Mouse (Mus musculus) heart, adult 2 months (tissue): ENCODE data around the gene Ppm1f. TPM values are rescaled to one million over a fixed set of nuclear protein-coding genes. Genes with fewer than 3 reads are reported as not detected.

Experiments
- DNase-seq, 2 experiments: peaks; one replicate each; pipeline ENCODE4 v3.0.0; 2021
- H3K27ac ChIP-seq: fragments of 200-600 bp; 2 replicates; pipeline ENCODE4 v1.8.1; 2022
- H3K27me3 ChIP-seq: fragments of 200-500 bp; 2 replicates; pipeline ENCODE4 v1.6.1; 2012; ENCODE audit warnings: mild to moderate bottlenecking, low read length, inconsistent platforms, mixed read lengths; ENCODE audit not compliant: control insufficient read depth, insufficient read depth
- H3K36me3 ChIP-seq: fragments of 200-500 bp; 2 replicates; pipeline ENCODE4 v1.6.1; 2012; ENCODE audit warnings: low read length, inconsistent platforms; ENCODE audit not compliant: control insufficient read depth, insufficient read depth
- H3K4me1 ChIP-seq: fragments of 200-500 bp; 2 replicates; pipeline ENCODE4 v1.6.1; 2011; ENCODE audit warnings: low read length; ENCODE audit not compliant: control insufficient read depth, insufficient read depth
- H3K4me3 ChIP-seq: fragments of 200-600 bp; 2 replicates; pipeline ENCODE4 v1.8.1; 2022
- H3K79me2 ChIP-seq: fragments of 200-500 bp; replicated peaks from 2 replicates; pipeline ENCODE4 v1.6.1; 2012; ENCODE audit warnings: mild to moderate bottlenecking, inconsistent platforms, low read length, moderate library complexity, mixed read lengths; ENCODE audit not compliant: control insufficient read depth, insufficient read depth
- H3K9ac ChIP-seq: fragments of 200-500 bp; 2 replicates; pipeline ENCODE4 v1.6.1; 2012; ENCODE audit warnings: low read depth, mild to moderate bottlenecking, control low read depth, inconsistent platforms, low read length, mixed read lengths
- CTCF ChIP-seq: fragments of 200-600 bp; IDR thresholded peaks from 2 replicates; pipeline ENCODE4 v1.8.1; 2022; ENCODE audit warnings: antibody characterized with exemption, mild to moderate bottlenecking, moderate library complexity
- EP300 ChIP-seq: fragments of 200-500 bp; IDR thresholded peaks from 2 replicates; pipeline ENCODE4 v1.6.1; 2011; ENCODE audit warnings: low read depth, low read length, control low read depth; ENCODE audit not compliant: insufficient read depth
- POLR2A ChIP-seq: fragments of 200-500 bp; IDR thresholded peaks from 2 replicates; pipeline ENCODE4 v1.6.1; 2011; ENCODE audit warnings: mild to moderate bottlenecking, low read depth, low read length, control low read depth; ENCODE audit not compliant: insufficient read depth
- WGBS: fragments of 180-500 bp; shearing (Covaris S2); methylation state at CpG from one replicate; pipeline ENCODE4 v1.1.7; 2018; 5-methylcytosine and 5-hydroxymethylcytosine counted together
- intact Hi-C: fragments of 180-260 bp; cut with DNase I; formaldehyde crosslinking; loops from one replicate; pipeline ENCODE4 v1.15.1; 2025
- polyA plus RNA-seq: library from polyadenylated mRNA; depleted of rRNA; stranded (reverse); fragments of >200 nt; gene quantifications from 2 replicates; pipeline ENCODE4 v1.2.3, GENCODE M21; 2012; rRNA removed
- total RNA-seq, 2 experiments: library from RNA; stranded (reverse); gene quantifications; 2 replicates each; pipeline ENCODE4 v1.2.3; 2021

The Ppm1f gene
- total and polyA plus RNA-seq, 3 experiments: 15.6 to 24.6 (median 20.9) TPM

DNA sequence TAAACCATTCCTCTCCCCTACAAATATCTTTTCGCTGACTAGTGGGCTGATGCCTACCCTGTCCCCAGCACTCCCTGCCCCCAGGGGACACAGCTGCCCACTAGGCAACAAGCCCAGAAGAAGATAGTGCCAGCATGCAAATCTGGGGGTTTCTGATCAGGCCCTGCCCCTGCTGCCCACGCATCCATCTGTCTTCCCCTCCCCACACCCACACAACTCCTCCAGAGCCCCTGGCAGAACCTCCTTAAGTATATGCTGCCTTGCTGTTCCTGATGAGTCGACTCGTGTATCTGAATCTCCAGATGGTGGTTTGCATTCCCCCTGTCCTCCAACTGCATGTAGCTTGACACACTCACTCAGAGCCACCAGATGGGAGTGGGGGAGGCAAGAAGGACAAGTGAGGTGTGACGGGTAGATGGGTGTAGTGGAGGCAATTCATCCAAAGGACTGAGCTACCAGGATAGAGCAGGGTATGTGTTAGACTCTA is 34.6 kb downstream of the Ppm1f start:
- intact Hi-C loops: no loop called here
- WGBS: 59% methylated on average over 5 of the region's 5 CpGs
- TF ChIP-seq POLR2A: no peak
- no peak overlapping the region for H3K27ac ChIP-seq
- no peaks in the 10 kb centered on the region for H3K79me2 ChIP-seq
- H3K27me3 ChIP-seq: no peaks in the 10 kb centered on the region
- no peaks in the 10 kb centered on the region for H3K36me3 ChIP-seq
- no peaks in the 10 kb centered on the region for H3K4me1 ChIP-seq
- DNase-seq: no peak
- H3K9ac ChIP-seq: no peak overlapping the region
- H3K4me3 ChIP-seq: no peak overlapping the region

DNA sequence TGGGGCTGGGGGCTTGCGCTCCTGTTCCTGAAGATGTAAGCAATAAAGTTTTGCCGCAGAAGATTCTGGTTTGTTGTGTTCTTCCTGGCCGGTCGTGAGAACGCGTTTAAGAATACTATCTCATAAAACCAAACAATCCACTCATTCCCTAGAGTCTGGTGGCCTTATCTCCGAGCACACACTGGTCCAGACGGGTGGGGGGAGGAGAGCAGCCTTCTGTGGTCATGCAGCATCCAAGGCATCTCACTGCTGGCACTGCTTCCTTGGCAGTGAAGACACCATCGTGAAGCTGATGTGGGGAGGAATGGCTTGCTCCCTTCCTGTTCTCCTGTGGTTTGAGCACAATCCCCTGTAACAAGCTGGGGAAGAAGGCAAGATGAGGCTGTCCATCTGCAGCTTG is 43.3 kb downstream of the Ppm1f start:
- Histone ChIP-seq H3K4me3 (no peak overlapping the region), H3K79me2 (no peaks in the 10 kb centered on the region), H3K9ac (no peak overlapping the region), H3K27me3 (no peaks in the 10 kb centered on the region), H3K36me3 (no peaks in the 10 kb centered on the region), H3K27ac (no peak overlapping the region), H3K4me1 (no peaks in the 10 kb centered on the region)
- 77% methylated on average over 9 of the region's 9 CpGs for WGBS
- TF ChIP-seq EP300 (no peak), CTCF (no peak), POLR2A (no peak)
- DNase-seq: no peak
- intact Hi-C loops: no loop called here

DNA sequence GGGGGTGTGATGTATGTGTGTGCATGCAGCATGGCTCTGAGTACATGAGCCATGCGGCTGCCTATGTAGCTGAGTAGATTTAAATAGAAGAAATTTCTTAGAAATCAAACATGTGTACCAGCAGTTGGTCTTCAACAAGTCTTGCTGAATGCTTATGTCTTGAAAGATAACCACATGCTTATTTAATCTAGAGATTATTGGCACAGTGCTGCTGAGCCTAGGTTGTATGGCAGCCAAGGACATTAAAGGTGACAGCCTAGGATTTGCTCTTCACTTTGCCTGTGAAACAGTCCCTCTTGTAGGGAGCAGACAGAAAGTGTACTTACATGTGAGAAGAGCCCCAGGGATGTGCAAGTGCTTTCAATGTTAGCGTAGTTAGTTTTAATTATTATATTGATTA is 44.8 kb downstream of the Ppm1f start:
- intact Hi-C loops: no loop called here
- H3K4me1 ChIP-seq: no peaks in the 10 kb centered on the region
- H3K79me2 ChIP-seq: no peaks in the 10 kb centered on the region
- no peaks in the 10 kb centered on the region for H3K36me3 ChIP-seq
- no peak overlapping the region for H3K4me3 ChIP-seq
- WGBS: 91% methylated on average over 2 of the region's 2 CpGs
- TF ChIP-seq CTCF (no peak), EP300 (no peak), POLR2A (no peak)
- H3K27ac ChIP-seq: no peak overlapping the region
- no peak for DNase-seq
- H3K9ac ChIP-seq: no peak overlapping the region
- no peaks in the 10 kb centered on the region for H3K27me3 ChIP-seq

DNA sequence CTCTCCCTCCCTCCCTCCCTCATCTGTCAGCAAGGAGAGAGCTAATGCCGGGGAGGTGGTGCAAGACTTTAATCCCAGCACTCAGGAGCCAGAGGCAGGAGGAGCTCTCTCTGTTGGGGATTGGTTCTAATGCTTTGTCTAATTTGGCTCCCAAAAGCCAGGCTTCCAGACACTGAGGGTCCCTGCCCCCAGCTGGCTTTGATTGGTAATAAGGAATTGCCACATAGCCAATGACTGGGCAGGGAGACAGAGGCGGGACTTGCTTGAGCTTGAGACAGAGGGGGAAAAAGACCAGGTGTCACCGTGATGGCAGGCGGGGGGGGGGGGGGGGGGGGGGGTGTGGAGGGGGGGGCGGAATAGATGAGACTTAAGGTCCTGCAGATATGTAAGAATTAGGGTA is 62.3 kb downstream of the Ppm1f start:
- H3K79me2 ChIP-seq: no peaks in the 10 kb centered on the region
- TF ChIP-seq POLR2A (no peak), EP300 (no peak), CTCF (no peak)
- no peaks in the 10 kb centered on the region for H3K4me1 ChIP-seq
- intact Hi-C loops: no loop called here
- no peaks in the 10 kb centered on the region for H3K27me3 ChIP-seq
- 39% methylated on average over 2 of the region's 5 CpGs for WGBS
- H3K27ac ChIP-seq: no peak overlapping the region
- H3K36me3 ChIP-seq: no peaks in the 10 kb centered on the region
- H3K4me3 ChIP-seq: no peak overlapping the region
- no peak for DNase-seq
- H3K9ac ChIP-seq: no peak overlapping the region

GRCm38 (mm10) chr16:16959907-16960306 is 63.6 kb downstream of the Ppm1f start:
- Histone ChIP-seq H3K4me1 (no peaks in the 10 kb centered on the region), H3K4me3 (no peak overlapping the region), H3K27me3 (no peaks in the 10 kb centered on the region), H3K27ac (no peak overlapping the region), H3K36me3 (no peaks in the 10 kb centered on the region), H3K79me2 (no peaks in the 10 kb centered on the region), H3K9ac (no peak overlapping the region)
- intact Hi-C loops: no loop called here
- TF ChIP-seq POLR2A: no peak
- no peak for TF ChIP-seq EP300
- TF ChIP-seq CTCF: no peak
- WGBS: 86% methylated on average over 6 of the region's 6 CpGs
- DNase-seq: no peak

DNA sequence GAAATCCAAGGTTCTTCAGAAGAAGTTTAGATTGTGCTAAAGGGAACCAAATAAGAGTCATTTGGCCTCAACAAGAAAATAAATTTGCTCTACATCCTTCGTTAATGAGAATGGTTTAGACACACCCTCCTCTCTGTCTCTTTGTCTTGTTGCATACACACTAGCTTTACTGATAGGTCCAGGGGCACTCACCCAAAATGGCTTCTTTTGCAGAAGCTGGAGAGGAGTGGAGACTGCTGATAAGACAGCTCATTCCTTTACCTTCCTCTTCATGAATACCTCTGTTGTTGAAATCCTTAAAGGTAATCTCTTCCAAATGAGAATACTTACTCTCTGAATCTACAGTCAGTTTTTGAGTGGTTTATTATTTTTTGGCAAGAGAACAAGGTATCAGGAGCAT is 68.9 kb downstream of the Ppm1f start:
- WGBS: 51% methylated on average over 1 of the region's 1 CpGs
- no peak for TF ChIP-seq POLR2A
- no peak for TF ChIP-seq CTCF
- TF ChIP-seq EP300: no peak
- intact Hi-C loops: no loop called here

DNA sequence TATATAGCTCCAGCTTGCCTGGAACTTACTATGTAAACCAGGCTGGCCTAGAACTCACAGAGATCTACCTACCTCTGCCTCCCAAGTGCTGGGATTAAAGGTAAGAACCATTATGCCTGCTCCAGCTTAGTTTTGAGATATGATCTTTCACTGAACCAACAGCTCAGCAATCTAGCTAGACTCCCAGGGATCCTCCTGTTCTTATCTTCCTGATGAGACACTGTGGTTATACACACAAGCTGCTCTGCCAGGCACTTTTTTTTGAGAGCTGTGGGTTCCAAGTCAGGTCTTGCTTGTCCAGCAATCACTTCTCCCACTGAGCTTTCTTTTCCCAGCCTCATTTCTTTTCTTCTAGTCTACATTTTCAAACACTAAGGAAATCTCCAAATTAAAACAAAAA is 70.0 kb downstream of the Ppm1f start:
- intact Hi-C loops: no loop called here
- no peaks in the 10 kb centered on the region for H3K36me3 ChIP-seq

More for the DNA sequence above, 68.9 kb downstream of the Ppm1f start:
- no peak for DNase-seq
- Histone ChIP-seq H3K27ac (no peak overlapping the region), H3K79me2 (no peaks in the 10 kb centered on the region), H3K4me1 (no peaks in the 10 kb centered on the region), H3K4me3 (no peak overlapping the region), H3K36me3 (no peaks in the 10 kb centered on the region), H3K9ac (no peak overlapping the region), H3K27me3 (no peaks in the 10 kb centered on the region)

More for the DNA sequence above, 70.0 kb downstream of the Ppm1f start:
- no peaks in the 10 kb centered on the region for H3K4me1 ChIP-seq
- TF ChIP-seq POLR2A (no peak), CTCF (no peak), EP300 (no peak)
- DNase-seq: no peak
- H3K4me3 ChIP-seq: no peak overlapping the region
- H3K9ac ChIP-seq: no peak overlapping the region
- no peaks in the 10 kb centered on the region for H3K27me3 ChIP-seq
- no peak overlapping the region for H3K27ac ChIP-seq
- H3K79me2 ChIP-seq: no peaks in the 10 kb centered on the region

Other genes with a start within 250 kb of the Ppm1f start
- not detected for gene Olfr19, start 220.1 kb upstream of the Ppm1f start, total RNA-seq
- not detected in 2 replicates for gene Olfr19, start 220.1 kb upstream of the Ppm1f start, polyA plus RNA-seq
- gene Spag6l, start 67.0 kb upstream of the Ppm1f start, total RNA-seq: under 1 TPM in 1 of 2 experiments, not detected in 1; 0.23 TPM
- 0.15 and 0.53 TPM in 2 replicates for gene Spag6l, start 67.0 kb upstream of the Ppm1f start, polyA plus RNA-seq
- not detected for gene Igll1, start 32.5 kb upstream of the Ppm1f start, total RNA-seq
- not detected in 2 replicates for gene Igll1, start 32.5 kb upstream of the Ppm1f start, polyA plus RNA-seq
- 10 to 100 TPM; 23.7 to 24.3 TPM for gene Top3b, start 25.7 kb upstream of the Ppm1f start, total RNA-seq
- 38.1 and 58.7 TPM in 2 replicates for gene Top3b, start 25.7 kb upstream of the Ppm1f start, polyA plus RNA-seq
- not detected for gene Vpreb1, start 25.6 kb upstream of the Ppm1f start, total RNA-seq
- gene Vpreb1, start 25.6 kb upstream of the Ppm1f start, polyA plus RNA-seq: 0.88 TPM in 1 of 2 replicates, not detected in the other
- gene Mapk1, start 86.9 kb downstream of the Ppm1f start, total RNA-seq: 100 to 1,000 TPM; 103 to 115 TPM
- 56.2 and 104 TPM in 2 replicates for gene Mapk1, start 86.9 kb downstream of the Ppm1f start, polyA plus RNA-seq
- gene Ypel1, start 173.2 kb downstream of the Ppm1f start, total RNA-seq: 1 to 10 TPM in 1 of 2 experiments, under 1 TPM in 1; 0.99 to 1.2 TPM
- 0.53 and 1.3 TPM in 2 replicates for gene Ypel1, start 173.2 kb downstream of the Ppm1f start, polyA plus RNA-seq
- 10 to 100 TPM; 33.1 to 39.1 TPM for gene Ppil2, start 214.8 kb downstream of the Ppm1f start, total RNA-seq
- gene Ppil2, start 214.8 kb downstream of the Ppm1f start, polyA plus RNA-seq: 49.3 and 77.6 TPM in 2 replicates
- not detected for gene 2610318N02Rik, start 228.7 kb downstream of the Ppm1f start, total RNA-seq
- gene 2610318N02Rik, start 228.7 kb downstream of the Ppm1f start, polyA plus RNA-seq: 1.1 and 1.3 TPM in 2 replicates
- 10 to 100 TPM; 19.1 to 22.5 TPM for gene Sdf2l1, start 235.9 kb downstream of the Ppm1f start, total RNA-seq
- 8.9 and 11.6 TPM in 2 replicates for gene Sdf2l1, start 235.9 kb downstream of the Ppm1f start, polyA plus RNA-seq
- gene Ydjc, start 248.2 kb downstream of the Ppm1f start, total RNA-seq: 1 to 10 TPM; 2.4 to 2.5 TPM
- gene Ydjc, start 248.2 kb downstream of the Ppm1f start, polyA plus RNA-seq: 1.9 and 3.3 TPM in 2 replicates